Mouse (Mus musculus) limb, embryonic 13.5 days (tissue): ENCODE results near the gene Gm4756. TPM values are rescaled to one million over a fixed set of nuclear protein-coding genes. Genes with fewer than 3 reads are reported as not detected.

Source experiments
- ATAC-seq: fragments of 200-750 bp; cut with Nextera tagmentation; 2 replicates; pipeline ENCODE4 v1.8.0; 2017; ENCODE audit warnings: low read depth, moderate number of reproducible peaks, moderate TSS enrichment; ENCODE audit not compliant: low FRiP score
- H3K27ac ChIP-seq: fragments of 300-500 bp; sonication (generic); 2 replicates; pipeline ENCODE4 v1.5.1; 2015; ENCODE audit warnings: inconsistent platforms, mild to moderate bottlenecking, moderate library complexity
- H3K27me3 ChIP-seq: fragments of 300-500 bp; sonication (generic); 2 replicates; pipeline ENCODE4 v1.6.1; 2015; ENCODE audit warnings: mild to moderate bottlenecking, inconsistent platforms
- H3K36me3 ChIP-seq: fragments of 300-500 bp; sonication (generic); 2 replicates; pipeline ENCODE4 v1.6.1; 2015; ENCODE audit warnings: inconsistent platforms, mild to moderate bottlenecking, moderate library complexity
- H3K4me1 ChIP-seq: fragments of 300-500 bp; sonication (generic); 2 replicates; pipeline ENCODE4 v1.6.1; 2015; ENCODE audit warnings: inconsistent platforms
- H3K4me2 ChIP-seq: fragments of 300-500 bp; sonication (generic); replicated peaks from 2 replicates; pipeline ENCODE4 v1.6.1; 2015; ENCODE audit warnings: inconsistent platforms, mild to moderate bottlenecking, moderate library complexity
- H3K4me3 ChIP-seq: fragments of 300-500 bp; sonication (generic); 2 replicates; pipeline ENCODE4 v1.5.1; 2015; ENCODE audit warnings: moderate library complexity, mild to moderate bottlenecking, inconsistent platforms
- H3K9ac ChIP-seq: fragments of 300-500 bp; sonication (generic); 2 replicates; pipeline ENCODE4 v1.6.1; 2015; ENCODE audit warnings: mild to moderate bottlenecking, inconsistent platforms
- H3K9me3 ChIP-seq: fragments of 300-500 bp; sonication (generic); 2 replicates; pipeline ENCODE4 v1.6.1; 2016; ENCODE audit warnings: inconsistent platforms
- WGBS: fragments of 180-500 bp; shearing (Covaris S2); methylation state at CpG from one replicate; pipeline ENCODE4 v1.1.7; 2015; 5-methylcytosine and 5-hydroxymethylcytosine counted together
- polyA plus RNA-seq: library from polyadenylated mRNA; unstranded; fragments of >200 nt; fragmentation: Nextera tagmentation; extraction: Ambion mirVana; gene quantifications from 2 replicates; pipeline ENCODE4 v1.2.1, GENCODE M21; 2015

Gene Gm4756
- polyA plus RNA-seq, 1 experiment from 2014 or later = not detected

DNA sequence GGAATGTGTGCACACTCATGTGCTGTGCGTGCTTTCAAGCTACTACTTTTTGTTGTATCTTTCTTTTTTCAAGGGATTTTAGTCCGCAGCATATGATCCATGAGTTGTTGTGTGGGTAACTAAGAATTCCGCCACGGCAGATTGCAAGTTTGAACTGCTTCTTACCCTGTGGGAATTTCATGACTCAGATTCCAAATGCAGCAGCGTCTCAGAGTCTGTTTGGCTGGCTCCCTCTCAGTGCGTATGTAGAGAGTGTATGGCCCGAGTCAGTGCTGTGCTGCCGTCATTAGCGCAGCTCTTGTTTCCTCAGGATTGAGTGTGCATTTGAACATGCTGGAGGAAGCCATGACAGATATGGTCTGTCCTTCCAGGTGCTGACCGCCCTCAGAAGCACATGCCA, 110.9 kb downstream of the Gm4756 start:
- H3K27me3 ChIP-seq = no peaks in the 10 kb centered on the region
- H3K4me2 ChIP-seq = no peak overlapping the region
- no peak for ATAC-seq
- no peak overlapping the region for H3K4me3 ChIP-seq
- no peak overlapping the region for H3K27ac ChIP-seq
- 85% methylated on average over 10 of the region's 10 CpGs for WGBS
- H3K9me3 ChIP-seq = no peaks in the 10 kb centered on the region
- no peak overlapping the region for H3K9ac ChIP-seq
- H3K36me3 ChIP-seq = peaks cover 24% of the 10 kb centered on the region
- H3K4me1 ChIP-seq = peaks cover 17% of the 10 kb centered on the region

GRCm38 (mm10) chr12:72536021-72536597, 113.4 kb downstream of the Gm4756 start, which contains the start of gene Pcnx4:
Pcnx4 (plus strand) TSS chr12:72536383.
- peak; percentile 99 for ATAC-seq

DNA sequence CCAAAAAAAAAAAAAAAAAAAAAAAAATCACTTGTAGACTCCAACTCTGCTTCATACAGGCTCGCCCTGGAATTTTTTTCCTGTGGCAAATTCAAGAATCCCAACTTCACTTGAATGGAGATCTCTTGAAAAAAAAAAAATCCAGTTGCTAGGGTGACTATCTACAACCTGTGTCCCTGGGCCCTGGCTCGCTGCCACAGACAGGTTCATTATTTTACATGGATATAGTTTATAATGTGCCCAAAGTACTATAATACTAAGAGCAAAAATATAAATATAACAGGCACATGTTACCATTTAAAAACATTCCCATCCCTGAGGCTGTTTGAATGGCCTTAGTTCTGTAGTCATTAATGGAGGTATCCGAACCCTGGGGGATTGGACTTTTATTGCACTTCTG, 113.9 kb downstream of the Gm4756 start:
- Histone ChIP-seq H3K4me3 (peak overlapping the region; percentile 58), H3K4me2 (peak overlapping the region; percentile 71), H3K9ac (no peak overlapping the region), H3K27ac (peak overlapping the region; percentile 22; the same call in 1 of the 2 replicates), H3K9me3 (no peaks in the 10 kb centered on the region), H3K27me3 (no peaks in the 10 kb centered on the region), H3K36me3 (peaks cover 4% of the 10 kb centered on the region; the same call in 1 of the 2 replicates), H3K4me1 (peaks cover 17% of the 10 kb centered on the region)
- WGBS = 43% methylated on average over 3 of the region's 3 CpGs
- no peak for ATAC-seq

More at GRCm38 (mm10) chr12:72536021-72536597, 113.4 kb downstream of the Gm4756 start, which contains the start of gene Pcnx4:
- peaks cover 17% of the 10 kb centered on the region for H3K4me1 ChIP-seq
- H3K9me3 ChIP-seq = no peaks in the 10 kb centered on the region
- H3K9ac ChIP-seq = peak within 1 kb of the TSS; percentile 78
- H3K36me3 ChIP-seq = peaks cover 4% of the 10 kb centered on the region; the same call in 1 of the 2 replicates
- H3K27me3 ChIP-seq = no peaks in the 10 kb centered on the region
- H3K27ac ChIP-seq = peak within 1 kb of the TSS; percentile 22; the same call in 1 of the 2 replicates
- peak within 1 kb of the TSS; percentile 58 for H3K4me3 ChIP-seq
- H3K4me2 ChIP-seq = peak within 1 kb of the TSS; percentile 71
- WGBS = under 1% methylated on average over 45 of the region's 45 CpGs

- H3K9me3 ChIP-seq = 0 out of 2 replicates have a peak, but pooled peaks cover 4% of the 10 kb centered on the region
- no peak overlapping the region for H3K27ac ChIP-seq
- no peak for ATAC-seq
- 89% methylated on average over 6 of the region's 6 CpGs for WGBS
- H3K9ac ChIP-seq = no peak overlapping the region
- H3K4me1 ChIP-seq = peaks cover 17% of the 10 kb centered on the region
- H3K36me3 ChIP-seq = no peaks in the 10 kb centered on the region
- H3K4me3 ChIP-seq = no peak overlapping the region
- H3K27me3 ChIP-seq = no peaks in the 10 kb centered on the region
- H3K4me2 ChIP-seq = no peak overlapping the region
Observed at GRCm38 (mm10) chr12:72533986-72534385, 115.5 kb downstream of the Gm4756 start.

DNA sequence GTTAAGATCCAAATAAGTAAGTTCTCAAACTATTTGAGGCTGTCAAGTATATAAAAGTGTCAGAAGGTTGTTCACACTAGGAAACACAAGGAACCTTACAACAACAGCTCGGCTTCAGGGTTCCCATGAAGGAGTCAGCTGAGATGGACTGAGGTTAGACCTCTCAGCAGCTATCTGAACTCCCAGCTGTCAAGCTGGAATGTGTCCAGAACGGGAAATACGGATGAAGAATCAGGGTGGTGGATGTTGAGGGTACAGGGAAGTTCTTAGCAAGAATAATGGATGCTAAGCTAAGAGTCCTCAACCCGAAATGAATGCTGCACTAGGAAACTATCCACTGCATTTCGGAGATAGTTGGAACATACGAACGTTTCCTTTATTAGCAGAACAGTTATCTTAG, 117.2 kb downstream of the Gm4756 start:
- Histone ChIP-seq H3K9ac (no peak overlapping the region), H3K4me2 (no peak overlapping the region), H3K36me3 (no peaks in the 10 kb centered on the region), H3K4me3 (no peak overlapping the region), H3K27me3 (no peaks in the 10 kb centered on the region), H3K27ac (no peak overlapping the region), H3K9me3 (0 out of 2 replicates have a peak, but pooled peaks cover 4% of the 10 kb centered on the region), H3K4me1 (peaks cover 7% of the 10 kb centered on the region)
- 83% methylated on average over 7 of the region's 7 CpGs for WGBS
- no peak for ATAC-seq

Other genes starting within 250 kb of the Gm4756 start
- 7.3 and 11.2 TPM in 2 replicates for gene Rtn1, start 240.6 kb downstream of the Gm4756 start, polyA plus RNA-seq
- gene Lrrc9, start 207.8 kb downstream of the Gm4756 start, polyA plus RNA-seq = 0.43 and 0.59 TPM in 2 replicates
- 12.9 and 14.5 TPM in 2 replicates for gene Pcnx4, start 113.3 kb downstream of the Gm4756 start, polyA plus RNA-seq
- 11.4 and 14.2 TPM in 2 replicates for gene Dhrs7, start 15.2 kb upstream of the Gm4756 start, polyA plus RNA-seq
- 44.7 and 50.5 TPM in 2 replicates for gene Ppm1a, start 107.8 kb upstream of the Gm4756 start, polyA plus RNA-seq